Mouse (Mus musculus) kidney, embryonic 15.5 days (tissue): ENCODE results near the gene Arl8a. TPM values are rescaled to one million over a fixed set of nuclear protein-coding genes. Genes with fewer than 3 reads are reported as not detected.
"Not testable (repeated sequence)": the region's sequence is repeated elsewhere in the genome, so short reads cannot be mapped to it uniquely, and the experiment has no call there.

ENCODE experiments used
- ATAC-seq: fragments of 200-750 bp; cut with Nextera tagmentation; replicated peaks from 2 replicates; pipeline ENCODE4 v1.8.0; 2017; ENCODE audit warnings: moderate TSS enrichment; ENCODE audit not compliant: low FRiP score
- H3K27ac ChIP-seq: fragments of 300-500 bp; sonication (generic); 2 replicates; pipeline ENCODE4 v1.5.1; 2015; ENCODE audit warnings: mild to moderate bottlenecking, inconsistent platforms
- H3K27me3 ChIP-seq: fragments of 300-500 bp; sonication (generic); 2 replicates; pipeline ENCODE4 v1.6.1; 2015; ENCODE audit warnings: inconsistent platforms
- H3K36me3 ChIP-seq: fragments of 300-500 bp; sonication (generic); 2 replicates; pipeline ENCODE4 v1.6.1; 2015; ENCODE audit warnings: inconsistent platforms
- H3K4me1 ChIP-seq: fragments of 300-500 bp; sonication (generic); 2 replicates; pipeline ENCODE4 v1.6.1; 2015; ENCODE audit warnings: inconsistent platforms
- H3K4me2 ChIP-seq: fragments of 300-500 bp; sonication (generic); 2 replicates; pipeline ENCODE4 v1.6.1; 2015; ENCODE audit warnings: moderate library complexity, mild to moderate bottlenecking, inconsistent platforms
- H3K4me3 ChIP-seq: fragments of 300-500 bp; sonication (generic); replicated peaks from 2 replicates; pipeline ENCODE4 v1.5.1; 2015; ENCODE audit warnings: mild to moderate bottlenecking, inconsistent platforms
- H3K9ac ChIP-seq: fragments of 300-500 bp; sonication (generic); 2 replicates; pipeline ENCODE4 v1.6.1; 2015; ENCODE audit warnings: mild to moderate bottlenecking, inconsistent platforms
- H3K9me3 ChIP-seq: fragments of 300-500 bp; sonication (generic); replicated peaks from 2 replicates; pipeline ENCODE4 v1.6.1; 2016; ENCODE audit warnings: inconsistent platforms
- WGBS: fragments of 180-500 bp; shearing (Covaris S2); methylation state at CpG from one replicate; pipeline ENCODE4 v1.1.7; 2015; ENCODE audit warnings: mixed read lengths; 5-methylcytosine and 5-hydroxymethylcytosine counted together
- polyA plus RNA-seq: library from polyadenylated mRNA; unstranded; fragments of >200 nt; fragmentation: Nextera tagmentation; extraction: Ambion mirVana; gene quantifications from 2 replicates; pipeline ENCODE4 v1.2.1, GENCODE M21; 2015

Arl8a gene
- polyA plus RNA-seq, 1 experiment from 2014 or later: 52.3 TPM

GRCm38 (mm10) chr1:135175176-135175575, 28.6 kb downstream of the Arl8a start:
- H3K27me3 ChIP-seq: no peaks in the 10 kb centered on the region
- 80% methylated on average over 3 of the region's 3 CpGs for WGBS
- no peak for ATAC-seq
- H3K36me3 ChIP-seq: no peaks in the 10 kb centered on the region
- H3K4me3 ChIP-seq: no peak overlapping the region
- H3K9ac ChIP-seq: no peak overlapping the region
- no peak overlapping the region for H3K4me2 ChIP-seq
- H3K27ac ChIP-seq: no peak overlapping the region
- no peaks in the 10 kb centered on the region for H3K4me1 ChIP-seq
- no peaks in the 10 kb centered on the region for H3K9me3 ChIP-seq

DNA sequence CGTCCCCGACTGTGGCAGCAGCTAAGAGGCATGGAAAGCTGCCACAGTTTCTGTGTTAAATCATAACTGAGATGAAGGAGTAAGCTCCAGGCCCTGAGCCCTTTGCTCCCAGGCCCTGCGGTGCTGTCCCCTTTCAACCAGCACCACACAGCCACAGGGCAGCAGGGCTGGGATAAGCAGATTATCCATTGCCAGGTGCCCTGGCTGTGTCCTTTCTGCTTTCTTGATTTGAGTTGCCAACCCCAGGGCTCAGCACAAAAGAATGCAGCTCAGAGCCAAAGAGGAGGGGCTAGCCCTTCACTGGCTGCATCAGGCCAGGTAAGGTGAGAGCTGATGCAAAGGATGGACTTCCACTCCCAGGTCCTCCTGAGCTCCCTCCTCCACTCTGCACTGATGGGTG, 31.1 kb downstream of the Arl8a start:
- 76% methylated on average over 3 of the region's 3 CpGs for WGBS
- H3K27me3 ChIP-seq: no peaks in the 10 kb centered on the region
- no peak overlapping the region for H3K4me3 ChIP-seq
- H3K9me3 ChIP-seq: no peaks in the 10 kb centered on the region
- no peak overlapping the region for H3K9ac ChIP-seq
- 0 out of 2 replicates have a peak, but pooled peaks cover 10% of the 10 kb centered on the region for H3K4me1 ChIP-seq
- H3K4me2 ChIP-seq: no peak overlapping the region
- H3K36me3 ChIP-seq: no peaks in the 10 kb centered on the region
- peak; percentile 48; the same call in 1 of the 2 replicates for ATAC-seq
- H3K27ac ChIP-seq: no peak overlapping the region

- no peak overlapping the region for H3K27ac ChIP-seq
- ATAC-seq: no peak
- WGBS: 84% methylated on average over 7 of the region's 7 CpGs
Measured at GRCm38 (mm10) chr1:135178863-135179262, 32.2 kb downstream of the Arl8a start.

DNA sequence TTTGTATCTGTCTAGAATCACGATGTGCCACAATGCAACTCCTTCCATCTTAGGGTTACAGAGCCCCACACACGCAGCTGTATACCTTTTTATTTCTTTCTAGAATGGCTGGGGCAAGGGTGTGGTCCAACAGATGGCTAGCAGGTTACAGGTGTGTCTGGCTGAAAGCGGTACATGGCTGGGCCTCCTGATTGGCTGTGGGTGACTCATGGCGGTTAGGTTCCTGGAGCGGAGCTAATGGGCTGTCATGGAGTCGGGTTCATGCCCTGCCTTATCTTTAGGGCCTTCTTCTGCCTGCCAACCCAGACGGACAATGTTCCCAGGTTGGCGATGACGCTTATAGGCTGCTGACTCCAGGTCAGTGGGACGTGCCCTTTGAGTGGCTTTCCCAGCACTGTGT, 34.2 kb downstream of the Arl8a start:
- Histone ChIP-seq H3K4me1 (peaks cover 18% of the 10 kb centered on the region; the same call in 1 of the 2 replicates), H3K27me3 (no peaks in the 10 kb centered on the region), H3K27ac (0 out of 2 replicates have a peak overlapping the region, but pooled peaks have one; percentile 13), H3K4me3 (no peak overlapping the region), H3K4me2 (no peak overlapping the region), H3K9me3 (no peaks in the 10 kb centered on the region), H3K9ac (no peak overlapping the region), H3K36me3 (no peaks in the 10 kb centered on the region)
- ATAC-seq: peak; percentile 66
- 67% methylated on average over 10 of the region's 10 CpGs for WGBS

More at GRCm38 (mm10) chr1:135178863-135179262, 32.2 kb downstream of the Arl8a start:
- Histone ChIP-seq H3K36me3 (no peaks in the 10 kb centered on the region), H3K9me3 (no peaks in the 10 kb centered on the region), H3K27me3 (no peaks in the 10 kb centered on the region), H3K4me2 (no peak overlapping the region), H3K9ac (no peak overlapping the region), H3K4me1 (peaks cover 18% of the 10 kb centered on the region; the same call in 1 of the 2 replicates), H3K4me3 (no peak overlapping the region)

GRCm38 (mm10) chr1:135181275-135181674, 34.7 kb downstream of the Arl8a start:
- Histone ChIP-seq H3K9ac (no peak overlapping the region), H3K4me3 (no peak overlapping the region), H3K27ac (0 out of 2 replicates have a peak overlapping the region, but pooled peaks have one; percentile 13), H3K36me3 (no peaks in the 10 kb centered on the region), H3K4me2 (no peak overlapping the region), H3K4me1 (peaks cover 18% of the 10 kb centered on the region; the same call in 1 of the 2 replicates), H3K27me3 (no peaks in the 10 kb centered on the region), H3K9me3 (no peaks in the 10 kb centered on the region)
- WGBS: 60% methylated on average over 4 of the region's 4 CpGs
- ATAC-seq: no peak

DNA sequence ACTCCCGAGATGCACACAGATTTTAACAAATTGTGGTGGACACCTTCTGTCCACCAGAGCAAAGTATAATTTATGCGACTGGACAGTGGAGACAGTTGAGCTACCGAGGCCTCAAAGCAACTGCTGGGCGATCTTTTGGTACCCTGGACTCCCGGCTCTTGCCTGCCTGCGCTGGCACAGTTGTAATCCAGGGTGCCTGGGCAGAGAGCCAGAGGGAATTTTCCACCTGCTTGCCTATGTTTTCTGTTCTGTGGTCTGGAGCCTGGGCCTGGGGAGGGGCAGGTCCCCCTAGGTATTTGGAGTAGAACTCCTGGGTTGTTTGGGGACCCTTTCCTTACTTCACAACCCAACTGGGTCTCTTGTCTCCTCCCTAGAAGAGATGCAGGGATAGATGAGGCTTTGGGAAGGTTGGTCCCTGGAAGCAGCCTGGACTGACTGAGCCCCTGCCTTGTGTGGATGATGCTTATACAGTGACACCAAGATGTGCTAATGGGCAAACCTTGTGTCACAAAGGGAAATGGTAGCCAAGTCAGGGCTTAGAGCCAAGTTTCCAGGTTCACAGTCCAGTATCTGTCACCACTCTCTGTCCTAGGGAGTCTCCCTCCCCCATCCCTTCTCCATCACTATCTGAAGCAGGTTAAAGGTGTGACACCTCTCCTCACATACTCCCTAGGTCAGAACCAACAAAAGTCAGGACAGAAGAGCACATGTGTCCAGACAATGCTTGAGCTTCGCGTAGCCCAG, 35.4 kb downstream of the Arl8a start:
- Histone ChIP-seq H3K9ac (no peak overlapping the region), H3K4me1 (peaks cover 18% of the 10 kb centered on the region; the same call in 1 of the 2 replicates), H3K27ac (no peak overlapping the region), H3K4me3 (no peak overlapping the region), H3K27me3 (no peaks in the 10 kb centered on the region), H3K9me3 (no peaks in the 10 kb centered on the region), H3K36me3 (no peaks in the 10 kb centered on the region), H3K4me2 (no peak overlapping the region)
- WGBS: 78% methylated on average over 8 of the region's 8 CpGs
- no peak for ATAC-seq

GRCm38 (mm10) chr1:135182975-135183374, 36.4 kb downstream of the Arl8a start:
- no peaks in the 10 kb centered on the region for H3K36me3 ChIP-seq
- H3K4me3 ChIP-seq: no peak overlapping the region
- H3K9me3 ChIP-seq: no peaks in the 10 kb centered on the region
- H3K27ac ChIP-seq: no peak overlapping the region
- H3K9ac ChIP-seq: no peak overlapping the region
- ATAC-seq: peak; percentile 55; the same call in 1 of the 2 replicates
- H3K4me1 ChIP-seq: peaks cover 18% of the 10 kb centered on the region; the same call in 1 of the 2 replicates
- 70% methylated on average over 3 of the region's 3 CpGs for WGBS
- no peaks in the 10 kb centered on the region for H3K27me3 ChIP-seq
- H3K4me2 ChIP-seq: no peak overlapping the region

GRCm38 (mm10) chr1:135183448-135183847, 36.8 kb downstream of the Arl8a start:
- H3K27ac ChIP-seq: no peak overlapping the region
- H3K36me3 ChIP-seq: no peaks in the 10 kb centered on the region
- H3K9ac ChIP-seq: no peak overlapping the region
- peaks cover 18% of the 10 kb centered on the region; the same call in 1 of the 2 replicates for H3K4me1 ChIP-seq
- H3K9me3 ChIP-seq: no peaks in the 10 kb centered on the region
- H3K27me3 ChIP-seq: no peaks in the 10 kb centered on the region
- 87% methylated on average over 4 of the region's 4 CpGs for WGBS
- no peak overlapping the region for H3K4me2 ChIP-seq
- H3K4me3 ChIP-seq: no peak overlapping the region
- ATAC-seq: no peak

GRCm38 (mm10) chr1:135183941-135184570, 37.4 kb downstream of the Arl8a start:
- WGBS: 65% methylated on average over 11 of the region's 11 CpGs
- no peak for ATAC-seq
- Histone ChIP-seq H3K4me3 (no peak overlapping the region), H3K27ac (no peak overlapping the region), H3K9ac (no peak overlapping the region), H3K4me1 (peaks cover 18% of the 10 kb centered on the region; the same call in 1 of the 2 replicates), H3K9me3 (no peaks in the 10 kb centered on the region), H3K4me2 (no peak overlapping the region), H3K36me3 (no peaks in the 10 kb centered on the region), H3K27me3 (no peaks in the 10 kb centered on the region)

DNA sequence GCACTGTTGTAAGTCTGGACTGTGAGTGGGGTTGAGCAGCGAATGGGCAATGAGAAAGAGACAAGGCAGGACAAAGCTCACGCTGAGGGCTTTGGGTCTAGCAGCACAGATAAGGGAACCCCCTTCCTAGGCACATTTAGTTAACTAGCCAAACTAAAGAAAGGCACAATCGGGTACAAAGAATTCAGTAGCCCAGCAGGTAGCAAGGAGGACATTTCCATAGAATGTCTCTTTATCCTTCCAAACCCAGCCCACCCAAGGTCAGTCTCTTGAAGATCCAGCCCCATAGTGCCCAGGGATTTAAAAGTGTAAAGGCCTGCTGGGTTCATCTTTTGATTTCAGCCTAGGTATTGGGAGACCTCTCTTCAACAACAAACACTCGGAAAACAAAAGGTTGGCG, 39.3 kb downstream of the Arl8a start:
- no peak overlapping the region for H3K4me2 ChIP-seq
- no peaks in the 10 kb centered on the region for H3K27me3 ChIP-seq
- peaks cover 14% of the 10 kb centered on the region; the same call in 1 of the 2 replicates for H3K4me1 ChIP-seq
- no peaks in the 10 kb centered on the region for H3K36me3 ChIP-seq
- no peak for ATAC-seq
- H3K9me3 ChIP-seq: no peaks in the 10 kb centered on the region
- H3K9ac ChIP-seq: no peak overlapping the region
- no peak overlapping the region for H3K27ac ChIP-seq
- H3K4me3 ChIP-seq: no peak overlapping the region
- WGBS: 63% methylated on average over 5 of the region's 5 CpGs

- Histone ChIP-seq H3K4me3 (no peak overlapping the region), H3K4me1 (peaks cover 14% of the 10 kb centered on the region; the same call in 1 of the 2 replicates), H3K9ac (no peak overlapping the region), H3K27me3 (no peaks in the 10 kb centered on the region), H3K36me3 (no peaks in the 10 kb centered on the region), H3K27ac (no peak overlapping the region), H3K9me3 (no peaks in the 10 kb centered on the region), H3K4me2 (no peak overlapping the region)
- ATAC-seq: no peak
- WGBS: 45% methylated on average over 8 of the region's 8 CpGs
Measured at GRCm38 (mm10) chr1:135186427-135186826, 39.8 kb downstream of the Arl8a start.

- peaks cover 12% of the 10 kb centered on the region; the same call in 1 of the 2 replicates for H3K4me1 ChIP-seq
- H3K36me3 ChIP-seq, H3K27ac ChIP-seq, ATAC-seq, H3K9ac ChIP-seq, H3K4me2 ChIP-seq, H3K9me3 ChIP-seq, H3K27me3 ChIP-seq, H3K4me3 ChIP-seq: not testable (repeated sequence)
- 47% methylated on average over 2 of the region's 2 CpGs for WGBS
Measured at GRCm38 (mm10) chr1:135187016-135187415, 40.4 kb downstream of the Arl8a start.
